Mouse (Mus musculus): Measurements from ENCODE around the gene Rab21.

Gene Rab21

GRCm38 (mm10) chr10:115281381-115281780, 34.0 kb downstream of the Rab21 start:
- DNase-seq (ENCODE audit: low spot score in 2 of 2), result no peak

DNA sequence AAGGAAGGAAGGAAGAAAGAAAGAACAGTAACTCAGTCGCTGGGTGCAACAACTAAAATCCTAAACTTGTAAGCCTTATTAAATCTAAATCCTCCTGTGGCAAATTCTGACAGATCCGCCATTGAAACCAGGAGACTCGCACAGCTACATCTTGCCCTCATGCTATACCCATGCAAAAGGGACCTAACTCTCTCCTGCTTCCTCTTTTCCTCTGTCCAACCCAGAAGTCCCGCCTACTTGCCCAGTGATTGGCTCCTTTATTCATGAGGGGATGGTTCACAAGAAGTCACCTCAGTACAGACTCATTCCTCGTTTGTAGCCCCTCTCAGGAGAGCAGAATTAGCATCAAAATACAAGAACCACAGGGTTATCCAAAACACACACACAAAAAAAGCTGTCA, 43.7 kb downstream of the Rab21 start:
- DNase-seq (ENCODE audit: low spot score in 2 of 2), result no peak

- no peak for DNase-seq (ENCODE audit: low spot score in 2 of 2)
These were observed 44.6 kb downstream of the Rab21 start for GRCm38 (mm10) chr10:115270612-115271390.

GRCm38 (mm10) chr10:115262926-115263562, 52.4 kb downstream of the Rab21 start:
- peak in 1 of 2 experiments; percentile 26 for DNase-seq (ENCODE audit: low spot score in 2 of 2)

GRCm38 (mm10) chr10:115262261-115262660, 53.1 kb downstream of the Rab21 start:
- no peak for DNase-seq (ENCODE audit: low spot score in 2 of 2)

DNA sequence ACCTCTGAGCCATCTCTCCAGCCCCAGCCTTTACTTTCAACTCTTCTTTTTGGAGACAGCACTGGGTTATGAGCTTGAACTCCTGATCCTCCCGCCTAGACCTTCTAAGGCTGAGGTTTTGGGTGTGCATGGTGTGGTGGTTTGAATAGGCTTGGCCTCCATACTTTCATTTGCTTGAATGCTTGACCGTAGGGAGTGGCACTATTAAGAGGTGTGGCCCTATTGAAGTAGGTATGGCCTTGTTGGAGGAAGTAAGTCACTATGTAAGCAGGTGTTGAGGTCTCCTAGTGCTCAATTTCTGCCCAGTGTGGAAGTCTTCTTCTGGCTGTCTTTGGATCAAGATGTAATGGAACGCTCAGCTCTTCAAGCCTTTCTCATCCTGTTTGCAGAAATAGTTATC, 54.0 kb downstream of the Rab21 start:
- DNase-seq (ENCODE audit: low spot score in 2 of 2), result no peak

- DNase-seq (ENCODE audit: low spot score in 2 of 2), result no peak
These were observed 59.2 kb downstream of the Rab21 start for GRCm38 (mm10) chr10:115256162-115256561.

DNA sequence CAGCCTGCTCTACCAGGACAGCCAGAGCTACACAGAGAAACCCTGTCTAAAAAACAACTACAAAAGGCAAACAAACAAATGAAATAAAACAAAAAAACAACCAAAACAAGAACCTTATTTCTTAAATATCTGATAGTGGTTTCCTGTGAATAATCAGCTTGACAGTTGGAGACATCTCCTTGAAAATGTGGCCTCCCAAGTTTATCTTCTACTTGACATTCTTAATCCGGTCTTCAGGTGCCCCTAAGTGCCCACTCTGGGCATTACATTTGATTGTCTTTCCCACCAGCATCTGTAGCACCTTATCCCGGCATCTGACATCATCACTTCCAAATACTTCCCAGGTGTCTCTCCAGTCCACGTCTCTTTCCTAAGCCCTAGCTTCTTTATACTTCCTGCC, 61.9 kb downstream of the Rab21 start:
- DNase-seq (ENCODE audit: low spot score in 2 of 2), result no peak

DNA sequence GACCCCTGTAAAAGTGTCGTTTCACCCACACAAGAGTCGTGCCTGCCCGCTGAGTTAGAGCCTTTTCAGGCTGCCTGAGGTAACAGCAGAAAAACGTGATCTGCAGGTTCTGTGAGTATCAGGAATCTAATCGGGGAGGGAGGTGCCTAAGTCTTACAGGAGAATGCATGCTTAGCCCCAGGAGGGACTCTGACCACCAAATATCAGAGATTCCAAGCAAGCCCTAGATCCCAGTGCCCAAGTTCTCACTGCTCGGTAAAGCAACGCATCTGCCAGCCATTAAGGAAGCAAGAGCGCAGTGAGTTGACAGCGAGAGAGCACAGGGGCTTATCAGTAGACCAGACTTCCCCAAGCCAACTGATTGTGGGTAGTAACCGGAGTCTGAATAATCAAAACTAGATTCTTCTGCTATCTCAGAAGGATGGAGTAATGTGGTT, 63.1 kb downstream of the Rab21 start:
- peak; percentile 48 to 63 for DNase-seq (ENCODE audit: low spot score in 2 of 2)

GRCm38 (mm10) chr10:115251088-115251934, 64.1 kb downstream of the Rab21 start, which contains the start of gene Tbc1d15:
Gene Tbc1d15 (minus strand): TSS chr10:115251467.
- DNase-seq (ENCODE audit: low spot score in 2 of 2), result peak; percentile 94 to 99

- peak in 1 of 2 experiments; percentile 31 for DNase-seq (ENCODE audit: low spot score in 2 of 2)
These were observed 64.9 kb downstream of the Rab21 start for GRCm38 (mm10) chr10:115250235-115251087.

DNA sequence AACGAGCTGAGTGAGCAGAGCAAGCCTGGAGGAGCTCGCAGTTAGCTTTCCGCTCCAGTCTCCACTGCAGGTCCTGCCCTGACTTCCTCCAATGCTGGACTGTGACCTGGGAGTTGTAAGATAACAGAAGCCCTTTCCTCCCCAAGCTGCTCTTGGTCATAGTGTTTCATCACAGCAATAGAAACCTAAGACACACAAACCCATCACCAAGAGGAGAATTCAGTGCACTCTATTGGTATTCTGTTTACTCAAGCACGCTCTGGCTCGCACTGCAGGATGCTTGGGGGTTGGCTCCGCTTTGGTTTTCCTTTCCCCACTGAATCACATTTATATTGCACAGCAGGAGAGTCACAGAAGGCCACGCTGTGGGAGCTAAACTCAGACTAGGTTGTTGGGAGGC, 67.4 kb downstream of the Rab21 start:
- DNase-seq (ENCODE audit: low spot score in 2 of 2), result no peak

DNA sequence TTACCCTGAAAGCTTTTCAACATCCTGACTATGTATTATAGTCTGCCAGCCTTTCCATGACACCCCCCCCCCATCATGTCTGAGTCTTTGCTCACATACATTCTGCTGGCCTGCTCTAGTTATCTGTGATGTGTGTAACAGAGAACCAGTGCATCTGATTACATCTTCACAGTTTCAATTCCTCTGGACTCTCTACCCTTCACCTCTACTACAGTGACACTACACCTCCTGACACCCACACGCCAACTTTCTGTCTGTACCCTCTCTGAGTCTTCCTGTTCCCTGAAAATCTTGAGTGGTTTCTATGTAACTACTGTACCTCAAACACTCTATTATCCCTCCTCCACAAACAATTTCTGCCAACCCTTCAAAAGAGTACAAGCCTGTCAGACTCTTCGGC, 69.9 kb downstream of the Rab21 start:
- no peak for DNase-seq (ENCODE audit: low spot score in 2 of 2)

DNA sequence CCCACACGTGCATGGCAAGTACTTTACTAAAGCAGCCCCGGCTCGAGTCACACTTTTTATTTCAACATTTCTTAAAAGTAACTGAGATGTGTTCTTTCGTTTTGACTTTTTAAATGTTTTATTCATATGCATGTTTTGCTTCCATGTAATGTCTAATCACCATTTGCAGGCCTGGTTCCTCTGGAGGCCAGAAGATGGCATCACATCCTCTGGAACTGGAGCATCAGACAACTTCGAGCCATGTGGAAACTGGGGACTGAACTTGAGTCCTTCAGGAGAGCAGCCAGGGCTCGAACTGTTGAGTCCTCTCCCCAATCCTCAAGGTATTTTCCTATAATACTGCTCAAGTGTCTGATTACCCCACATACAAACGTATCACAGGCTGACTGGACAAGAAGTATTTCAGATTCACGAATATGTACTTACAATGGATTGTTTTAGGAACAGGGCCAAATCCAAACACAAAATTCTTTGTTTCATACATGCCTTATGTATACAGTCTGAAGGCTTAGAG, 74.3 kb downstream of the Rab21 start:
- no peak for DNase-seq (ENCODE audit: low spot score in 2 of 2)

DNA sequence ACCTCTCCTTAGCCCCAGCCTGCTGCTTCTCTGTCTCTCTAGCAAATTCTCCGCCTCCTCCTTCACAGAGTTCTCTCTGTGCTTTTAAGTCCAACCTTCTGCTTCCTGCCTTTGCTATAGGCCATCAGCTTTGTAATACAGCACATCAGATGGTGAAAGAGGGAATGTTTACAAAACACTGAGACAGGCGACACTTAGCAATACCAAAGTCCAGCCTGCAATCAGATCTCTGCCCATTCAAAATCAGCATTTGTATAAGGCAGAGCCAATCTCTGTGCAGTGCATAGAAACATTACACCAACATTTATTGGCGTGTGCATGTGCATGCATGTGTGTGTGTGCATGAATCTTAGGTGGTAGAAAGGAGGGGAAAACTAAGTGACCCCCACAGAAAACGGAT, 77.5 kb downstream of the Rab21 start:
- no peak for DNase-seq (ENCODE audit: low spot score in 2 of 2)
